Mouse (Mus musculus) CH12.LX (cell line): ENCODE measurements around the gene Tsnaxip1. TPM values are rescaled to one million over a fixed set of nuclear protein-coding genes. Genes with fewer than 3 reads are reported as not detected.
"Not testable (repeated sequence)": the region's sequence is repeated elsewhere in the genome, so short reads cannot be mapped to it uniquely, and the experiment has no call there.

Experiments
- DNase-seq: peaks from one replicate; pipeline ENCODE4 v3.0.0-alpha.2; 2013; ENCODE audit errors: extremely low read depth
- H3K27ac ChIP-seq: 2 replicates; pipeline ENCODE4 v1.5.1; 2012; ENCODE audit warnings: low read depth, mild to moderate bottlenecking, control low read depth, moderate library complexity; ENCODE audit not compliant: insufficient read depth
- H3K27me3 ChIP-seq: replicated peaks from 2 replicates; pipeline ENCODE3; 2012; ENCODE audit warnings: inconsistent platforms
- H3K36me3 ChIP-seq, 2 experiments: replicated peaks in 1 of 2; 2 replicates each; pipeline versions ENCODE3 to v1.6.1; 2012; ENCODE audit warnings: inconsistent platforms in 1 of 2, low read length in 1 of 2, mild to moderate bottlenecking in 1 of 2, mixed read lengths in 1 of 2, moderate library complexity in 1 of 2; ENCODE audit not compliant: control insufficient read depth in 1 of 2, insufficient read depth in 1 of 2
- H3K4me1 ChIP-seq, 2 experiments: 2 replicates each; pipeline ENCODE4 v1.6.1; 2012; ENCODE audit warnings: inconsistent platforms in 1 of 2, moderate library complexity in 1 of 2; ENCODE audit not compliant: insufficient read depth in 2 of 2, control insufficient read depth in 1 of 2
- H3K4me2 ChIP-seq: 2 replicates; pipeline ENCODE4 v1.6.1; 2012; ENCODE audit warnings: low read depth, mild to moderate bottlenecking, control low read depth; ENCODE audit not compliant: poor library complexity, insufficient read depth, severe bottlenecking
- H3K4me3 ChIP-seq, 3 experiments: fragments of 150-350 bp in 1 of 3; sonication (generic) in 1 of 3; replicated peaks in 1 of 3; 2 replicates each; pipeline versions ENCODE3 to v1.5.1; 2011 to 2012; ENCODE audit warnings: low read depth in 2 of 3, low read length in 2 of 3, mild to moderate bottlenecking in 2 of 3, moderate library complexity in 2 of 3, control low read depth in 1 of 3, improper control_type of control experiment in 1 of 3, inconsistent platforms in 1 of 3, mixed read lengths in 1 of 3; ENCODE audit not compliant: poor library complexity in 1 of 3
- H3K79me2 ChIP-seq: replicated peaks from 2 replicates; pipeline ENCODE4 v1.6.1; 2012; ENCODE audit warnings: mild to moderate bottlenecking, moderate library complexity; ENCODE audit not compliant: control insufficient read depth, poor library complexity, insufficient read depth, severe bottlenecking; ENCODE audit errors: extremely low read depth
- H3K9ac ChIP-seq: 2 replicates; pipeline ENCODE4 v1.6.1; 2012; ENCODE audit warnings: low read depth, mild to moderate bottlenecking, control low read depth, moderate library complexity; ENCODE audit not compliant: insufficient read depth
- H3K9me3 ChIP-seq: replicated peaks from 2 replicates; pipeline ENCODE3; 2012; ENCODE audit warnings: low read length, inconsistent platforms, mixed read lengths
- BHLHE40 ChIP-seq: IDR thresholded peaks from 2 replicates; pipeline ENCODE4 v1.6.1; 2011; ENCODE audit warnings: mild to moderate bottlenecking, low read depth, low read length, improper control_type of control experiment
- CTCF ChIP-seq, 2 experiments: IDR thresholded peaks in 1 of 2; conservative IDR thresholded peaks in 1 of 2; 2 replicates each; pipeline ENCODE4 v1.5.1; 2011 to 2012; ENCODE audit warnings: low read depth in 2 of 2, low read length in 2 of 2, improper control_type of control experiment in 1 of 2, inconsistent platforms in 1 of 2, mild to moderate bottlenecking in 1 of 2, moderate library complexity in 1 of 2
- HCFC1 ChIP-seq: IDR thresholded peaks from 2 replicates; pipeline ENCODE4 v1.6.1; 2012; ENCODE audit warnings: low read depth, mild to moderate bottlenecking, inconsistent platforms, low read length, improper control_type of control experiment
- IRF4 ChIP-seq: IDR thresholded peaks from 2 replicates; pipeline ENCODE4 v1.6.1; 2014; ENCODE audit warnings: low read depth, mild to moderate bottlenecking, inconsistent platforms, low read length, improper control_type of control experiment
- KAT2A ChIP-seq: IDR thresholded peaks from 2 replicates; pipeline ENCODE4 v1.6.1; 2012; ENCODE audit warnings: low read length, improper control_type of control experiment, inconsistent platforms; ENCODE audit not compliant: insufficient replicate concordance
- MXI1 ChIP-seq: IDR thresholded peaks from 2 replicates; pipeline ENCODE4 v1.6.1; 2011; ENCODE audit warnings: mild to moderate bottlenecking, low read depth, low read length, improper control_type of control experiment
- MYC ChIP-seq: IDR thresholded peaks from 2 replicates; pipeline ENCODE4 v1.6.1; 2011; ENCODE audit warnings: low read depth, mild to moderate bottlenecking, improper control_type of control experiment, low read length
- NRF1 ChIP-seq: IDR thresholded peaks from 2 replicates; pipeline ENCODE4 v1.6.1; 2014; ENCODE audit warnings: low read depth, mild to moderate bottlenecking, inconsistent platforms, low read length, improper control_type of control experiment, moderate library complexity
- UBTF ChIP-seq: IDR thresholded peaks from 2 replicates; pipeline ENCODE4 v1.6.1; 2012; ENCODE audit warnings: low read depth, mild to moderate bottlenecking, inconsistent platforms, low read length, improper control_type of control experiment, moderate library complexity
- USF2 ChIP-seq: conservative IDR thresholded peaks from 2 replicates; pipeline ENCODE4 v1.6.1; 2011; ENCODE audit warnings: low read depth, low read length, improper control_type of control experiment
- dilution Hi-C: fragments of 300-500 bp; cut with MboI; formaldehyde crosslinking; loops from 2 replicates; pipeline ENCODE4 v1.14.3; 2020; ENCODE audit warnings: low sequenced_read_pairs; ENCODE audit not compliant: extremely low pct_unique_long_range_greater_than_20kb, extremely low pct_ligation_motif_present
- in situ Hi-C: fragments of 300-500 bp; cut with MboI; formaldehyde crosslinking; loops from 3 replicates; pipeline ENCODE4 v1.14.3; 2019; ENCODE audit warnings: low sequenced_read_pairs, low pct_ligation_motif_present, low pct_unique_long_range_greater_than_20kb, mixed read lengths
- polyA plus RNA-seq: library from polyadenylated mRNA; unstranded; fragments of >175 nt; gene quantifications from 2 replicates; pipeline ENCODE4 v1.2.1, GENCODE M21; 2012; ENCODE audit warnings: low read depth; ENCODE audit not compliant: insufficient read length
- total RNA-seq, 2 experiments: library from RNA; depleted of rRNA; stranded (reverse); fragments of 300-350 nt in 1 of 2; fragments of >200 nt in 1 of 2; gene quantifications; 2 replicates each; pipeline ENCODE4 v1.2.3; 2012 to 2014

The Tsnaxip1 gene
- total and polyA plus RNA-seq, 3 experiments = 0.13 to 0.50 (median 0.13) TPM

DNA sequence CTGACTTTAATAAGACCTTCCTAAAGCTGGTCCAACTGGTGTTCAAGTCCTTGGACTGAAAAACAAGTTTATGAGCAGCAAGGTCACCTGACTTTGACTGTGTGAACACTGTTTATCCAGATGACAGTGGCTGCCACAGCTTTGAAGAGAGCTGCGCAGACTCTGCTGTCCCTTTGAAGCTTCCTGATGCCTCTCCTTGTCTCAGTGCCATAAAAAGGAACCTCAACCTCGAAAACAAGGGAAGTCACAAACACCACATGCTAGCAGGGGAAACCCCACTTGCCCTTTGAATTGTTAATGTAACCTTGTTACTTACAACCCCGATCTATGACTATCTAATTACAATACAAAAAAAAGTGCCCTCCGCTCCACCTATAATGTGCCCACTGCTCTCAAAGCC lies 2.0 kb upstream of the Tsnaxip1 start:
- H3K36me3 ChIP-seq = peaks cover 21 to 41% of the 10 kb centered on the region in 2 experiments
- no peak for DNase-seq
- H3K79me2 ChIP-seq = peaks cover 9% of the 10 kb centered on the region
- H3K27me3 ChIP-seq = no peaks in the 10 kb centered on the region
- H3K9me3 ChIP-seq = no peaks in the 10 kb centered on the region
- in situ Hi-C loops = no loop called here
- H3K4me2 ChIP-seq = peak overlapping the region; percentile 89
- H3K9ac ChIP-seq = peak overlapping the region; percentile 94; the same call in 1 of the 2 replicates
- peak overlapping the region in 2 of 3 experiments; percentile 92 to 96 for H3K4me3 ChIP-seq
- dilution Hi-C loops = no loop called here
- no peak overlapping the region; the same call in 1 of the 2 replicates for H3K27ac ChIP-seq
- TF ChIP-seq HCFC1 = no peak
- no peak for TF ChIP-seq MXI1
- TF ChIP-seq CTCF (conservative IDR thresholded peaks at IDR 0.05 in 1 of 2, IDR thresholded peaks at IDR 0.05 in 1 of 2; ENCODE audit: low read depth in 2 of 2, low read length in 2 of 2) = no peak
- no peak for TF ChIP-seq BHLHE40
- no peak for TF ChIP-seq MYC
- no peak for TF ChIP-seq KAT2A
- TF ChIP-seq NRF1 = 0 out of 2 replicates have a peak, but pooled peaks have one; percentile 25
- TF ChIP-seq, all 38 proteins: peak for 1
- H3K4me1 ChIP-seq = peaks cover 9 to 35% of the 10 kb centered on the region in 2 experiments; a peak in 3 of 4 replicates

GRCm38 (mm10) chr8:105826379-105826778 lies 1.2 kb upstream of the Tsnaxip1 start:
- peaks cover 5% of the 10 kb centered on the region for H3K79me2 ChIP-seq
- in situ Hi-C loops = no loop called here
- H3K27me3 ChIP-seq = no peaks in the 10 kb centered on the region
- H3K4me2 ChIP-seq = peak overlapping the region; percentile 89
- peak overlapping the region; percentile 92 to 96 (median 94) for H3K4me3 ChIP-seq
- H3K36me3 ChIP-seq = peaks cover 15 to 32% of the 10 kb centered on the region in 2 experiments
- dilution Hi-C loops = no loop called here
- TF ChIP-seq BHLHE40 (no peak), USF2 (no peak), IRF4 (no peak), HCFC1 (no peak), UBTF (no peak)
- no peaks in the 10 kb centered on the region for H3K9me3 ChIP-seq
- no peak overlapping the region; the same call in 1 of the 2 replicates for H3K27ac ChIP-seq
- peaks cover 7 to 26% of the 10 kb centered on the region in 2 experiments; a peak in 3 of 4 replicates for H3K4me1 ChIP-seq
- H3K9ac ChIP-seq = peak overlapping the region; percentile 94
- no peak for DNase-seq

DNA sequence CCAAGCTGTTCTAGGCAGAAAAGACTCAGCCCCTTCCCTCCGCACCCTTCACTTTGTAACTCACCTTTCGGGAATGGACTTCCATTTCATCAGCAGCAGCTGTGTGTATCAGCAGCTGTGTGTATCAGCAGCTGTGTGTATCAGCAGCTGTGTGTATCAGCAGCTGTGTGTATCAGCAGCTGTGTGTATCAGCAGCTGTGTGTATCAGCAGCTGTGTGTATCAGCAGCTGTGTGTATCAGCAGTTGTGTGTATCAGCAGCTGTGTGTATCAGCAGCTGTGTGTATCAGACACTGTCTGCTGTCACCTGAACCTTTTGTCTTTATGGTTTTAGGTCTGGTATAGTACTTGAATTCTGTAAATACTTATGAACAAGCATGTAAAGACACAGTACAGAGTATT lies 6.2 kb downstream of the Tsnaxip1 start:
- H3K9me3 ChIP-seq, H3K9ac ChIP-seq, H3K4me2 ChIP-seq, dilution Hi-C loops, H3K4me3 ChIP-seq, H3K27ac ChIP-seq, H3K27me3 ChIP-seq, DNase-seq, in situ Hi-C loops, H3K36me3 ChIP-seq, H3K79me2 ChIP-seq: not testable (repeated sequence)
- H3K4me1 ChIP-seq = peaks cover 5 to 20% of the 10 kb centered on the region in 2 experiments; a peak in 2 of 4 replicates
